Mouse (Mus musculus) kidney, adult 2 months (tissue): ENCODE data around the gene Emilin3.

ENCODE experiments used
- CTCF ChIP-seq: fragments of 200-500 bp; conservative IDR thresholded peaks from 2 replicates; pipeline ENCODE4 v1.5.1; 2011; ENCODE audit warnings: low read depth, mild to moderate bottlenecking, control low read depth, low read length, moderate library complexity, mixed read lengths; ENCODE audit not compliant: insufficient read depth, insufficient read length
- POLR2A ChIP-seq: fragments of 200-500 bp; IDR thresholded peaks from one replicate; pipeline ENCODE4 v1.6.1; 2011; ENCODE audit warnings: low read depth, low read length, control low read depth

DNA sequence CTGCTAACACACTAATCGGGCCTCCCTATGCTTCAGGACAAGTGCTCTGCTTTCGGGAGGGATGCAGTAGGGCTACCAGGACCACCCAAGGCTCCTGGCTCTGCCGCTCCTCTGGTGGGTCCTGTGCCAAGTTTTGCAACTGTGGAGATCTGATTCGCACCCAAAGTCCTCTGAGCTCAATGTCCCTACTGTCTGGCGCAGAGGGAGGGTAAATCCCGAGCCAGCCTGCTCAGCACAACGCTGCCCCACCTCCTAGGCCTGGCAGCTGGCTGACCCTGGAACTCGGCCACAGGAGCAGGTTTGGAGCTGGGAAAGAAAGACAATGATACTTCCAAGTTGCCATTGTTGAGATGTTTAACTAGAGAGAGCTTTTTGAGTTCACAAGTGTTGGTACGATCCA, 13.1 kb upstream of the Emilin3 start:
- TF ChIP-seq CTCF (no peak), POLR2A (no peak)
